In genomic region chr17:34661121-34661591, GRCm38 (mm10) we compare ENCODE assay signal across 9 mouse cellular contexts. TPM values are rescaled to one million over a fixed set of nuclear protein-coding genes. Genes with fewer than 3 reads are reported as not detected.
DNase-seq lines count a peak whose midpoint lies in the region; ATAC-seq lines count a peak whose summit lies in the region.
"Had no signal": no experiment of that assay in that cellular context is flagged by ENCODE, and none has a peak within 500 bp of the region (broad histone marks: within the 10 kb centered on the region; RNA-seq: fewer than 3 reads in every experiment).

No protein-coding gene starts in this region.

- no peaks in the 10 kb centered on the region for H3K9me3 ChIP-seq in heart, embryonic 12.5 days (replicated peaks)
- no peaks in the 10 kb centered on the region for H3K9me3 ChIP-seq in kidney, embryonic 16.5 days (ENCODE audit: low read length)

- H3K4me1 ChIP-seq in heart, embryonic 12.5 days (replicated peaks): peaks cover 28% of the 10 kb centered on the region
- H3K4me1 ChIP-seq in kidney, embryonic 16.5 days (ENCODE audit: insufficient read depth, low read length): peaks cover 14% of the 10 kb centered on the region

- WGBS in heart, embryonic 12.5 days: 5% methylated on average over 19 of the region's 19 CpGs
- 3% methylated on average over 19 of the region's 19 CpGs for WGBS in kidney, embryonic 16.5 days

- peak overlapping the region; percentile 60 for H3K4me2 ChIP-seq in heart, embryonic 12.5 days
- H3K4me2 ChIP-seq in kidney, embryonic 16.5 days (replicated peaks; ENCODE audit: low read depth, low read length): peak overlapping the region; percentile 53

- peaks cover 45% of the 10 kb centered on the region for H3K27me3 ChIP-seq in heart, embryonic 12.5 days (replicated peaks)
- H3K27me3 ChIP-seq in kidney, embryonic 16.5 days (ENCODE audit: insufficient read depth, low read length): peaks cover 24% of the 10 kb centered on the region

- ATAC-seq in heart, embryonic 12.5 days (ENCODE audit: insufficient number of reproducible peaks, low FRiP score): peak; percentile 53; the same call in 1 of the 2 replicates
- peak; percentile 25; the same call in 1 of the 2 replicates for ATAC-seq in kidney, embryonic 16.5 days (ENCODE audit: low FRiP score, low TSS enrichment)

- peak; percentile 54 for DNase-seq in urinary bladder, postnatal 14 days (ENCODE audit: low spot score)
- DNase-seq in urinary bladder, adult 2 months (ENCODE audit: low spot score): no peak
- peak; percentile 70 for DNase-seq in lung, postnatal 14 days
- no peak for DNase-seq in urinary bladder, postnatal 10 days (ENCODE audit: low spot score)
- DNase-seq in urinary bladder, postnatal 4 days (ENCODE audit: low spot score in 2 of 2): no peak
- DNase-seq in layer of hippocampus, postnatal 25 days (ENCODE audit: extremely low spot score in 1 of 2, low spot score in 1 of 2): no peak

- peak overlapping the region; percentile 17 for H3K4me3 ChIP-seq in heart, embryonic 12.5 days
- H3K4me3 ChIP-seq in kidney, embryonic 16.5 days (ENCODE audit: low read length): peak overlapping the region; percentile 28

- no peak overlapping the region for H3K27ac ChIP-seq in heart, embryonic 12.5 days (ENCODE audit: poor library complexity, severe bottlenecking)
- H3K27ac ChIP-seq in kidney, embryonic 16.5 days (ENCODE audit: low read length): no peak overlapping the region
- H3K27ac ChIP-seq: macrophage had no signal

- H3K9ac ChIP-seq in heart, embryonic 12.5 days: peak overlapping the region; percentile 1; the same call in 1 of the 2 replicates
- H3K9ac ChIP-seq in kidney, embryonic 16.5 days (replicated peaks; ENCODE audit: low read length): peak overlapping the region; percentile 34; the same call in 1 of the 2 replicates

- H3K36me3 ChIP-seq in heart, embryonic 12.5 days: no peaks in the 10 kb centered on the region
- H3K36me3 ChIP-seq in kidney, embryonic 16.5 days (ENCODE audit: insufficient read depth, low read length): no peaks in the 10 kb centered on the region

RNA-seq across cellular contexts. Expression of gene Tnxb, which starts 9.2 kb away (rescaled TPM):
- 74.4 and 93.5 TPM in 2 replicates for polyA plus RNA-seq in urinary bladder, adult 2 months (2012; rRNA removed)
- polyA plus RNA-seq in heart, embryonic 12.5 days (2016; fragmentation: Nextera tagmentation; extraction: Ambion mirVana): 0.77 and 0.98 TPM in 2 replicates
- polyA plus RNA-seq in kidney, embryonic 16.5 days (2015; fragmentation: Nextera tagmentation; extraction: Ambion mirVana): 0.51 and 0.52 TPM in 2 replicates
- 1 to 10 TPM; 7.1 to 9.0 TPM for total RNA-seq in layer of hippocampus, postnatal 25 days (2021)
- polyA plus RNA-seq: macrophage had no signal

RNA-seq across cellular contexts. Expression of gene Atf6b, which starts 14.2 kb away (rescaled TPM):
- polyA plus RNA-seq in urinary bladder, adult 2 months (2012; rRNA removed): 39.2 and 42.1 TPM in 2 replicates
- 63.2 and 67.0 TPM in 2 replicates for polyA plus RNA-seq in heart, embryonic 12.5 days (2016; fragmentation: Nextera tagmentation; extraction: Ambion mirVana)
- polyA plus RNA-seq in kidney, embryonic 16.5 days (2015; fragmentation: Nextera tagmentation; extraction: Ambion mirVana): 103 and 106 TPM in 2 replicates
- 100 to 1,000 TPM in 1 of 2 experiments, 10 to 100 TPM in 1; 97.1 to 102 TPM for total RNA-seq in layer of hippocampus, postnatal 25 days (2021)

RNA-seq across cellular contexts. Expression of gene Fkbpl, which starts 16.6 kb away (rescaled TPM):
- polyA plus RNA-seq in urinary bladder, adult 2 months (2012; rRNA removed): 4.6 and 7.2 TPM in 2 replicates
- 10.2 and 11.1 TPM in 2 replicates for polyA plus RNA-seq in heart, embryonic 12.5 days (2016; fragmentation: Nextera tagmentation; extraction: Ambion mirVana)
- polyA plus RNA-seq in kidney, embryonic 16.5 days (2015; fragmentation: Nextera tagmentation; extraction: Ambion mirVana): 17.5 and 17.7 TPM in 2 replicates
- 10 to 100 TPM; 14.1 to 14.9 TPM for total RNA-seq in layer of hippocampus, postnatal 25 days (2021)

RNA-seq across cellular contexts. Expression of gene Prrt1, which starts 31.8 kb away (rescaled TPM):
- 8.0 and 11.1 TPM in 2 replicates for polyA plus RNA-seq in urinary bladder, adult 2 months (2012; rRNA removed)
- polyA plus RNA-seq in heart, embryonic 12.5 days (2016; fragmentation: Nextera tagmentation; extraction: Ambion mirVana): 0.17 TPM in 1 of 2 replicates, not detected in the other
- 0.23 and 0.29 TPM in 2 replicates for polyA plus RNA-seq in kidney, embryonic 16.5 days (2015; fragmentation: Nextera tagmentation; extraction: Ambion mirVana)
- total RNA-seq in layer of hippocampus, postnatal 25 days (2021): 100 to 1,000 TPM; 259 to 330 TPM

RNA-seq across cellular contexts. Expression of gene Ppt2, which starts 32.8 kb away (rescaled TPM):
- 22.8 and 24.8 TPM in 2 replicates for polyA plus RNA-seq in urinary bladder, adult 2 months (2012; rRNA removed)
- 28.9 TPM in 2 replicates for polyA plus RNA-seq in heart, embryonic 12.5 days (2016; fragmentation: Nextera tagmentation; extraction: Ambion mirVana)
- polyA plus RNA-seq in kidney, embryonic 16.5 days (2015; fragmentation: Nextera tagmentation; extraction: Ambion mirVana): 47.3 and 53.7 TPM in 2 replicates
- 10 to 100 TPM; 42.4 to 48.4 TPM for total RNA-seq in layer of hippocampus, postnatal 25 days (2021)

Comparison
In these comparisons a context has a peak if more than half of its experiments do, and no peak if none do; other contexts are left out.
1. DNase-seq: peak in urinary bladder, postnatal 14 days (single experiment) and lung, postnatal 14 days (single experiment); none in urinary bladder, adult 2 months (single experiment), urinary bladder, postnatal 10 days (single experiment), urinary bladder, postnatal 4 days (0 of 2) and layer of hippocampus, postnatal 25 days (0 of 2).
2. RNA of gene Tnxb, which starts 9.2 kb away (polyA plus RNA-seq): 74.4 to 93.5 TPM in urinary bladder, adult 2 months; 0.77 to 0.98 TPM in heart, embryonic 12.5 days and 0.51 to 0.52 TPM in kidney, embryonic 16.5 days; every median in the first group is over 10 times any median in the second.